Comparison of ENCODE assay signal across 8 mouse cellular contexts in the genomic region with DNA sequence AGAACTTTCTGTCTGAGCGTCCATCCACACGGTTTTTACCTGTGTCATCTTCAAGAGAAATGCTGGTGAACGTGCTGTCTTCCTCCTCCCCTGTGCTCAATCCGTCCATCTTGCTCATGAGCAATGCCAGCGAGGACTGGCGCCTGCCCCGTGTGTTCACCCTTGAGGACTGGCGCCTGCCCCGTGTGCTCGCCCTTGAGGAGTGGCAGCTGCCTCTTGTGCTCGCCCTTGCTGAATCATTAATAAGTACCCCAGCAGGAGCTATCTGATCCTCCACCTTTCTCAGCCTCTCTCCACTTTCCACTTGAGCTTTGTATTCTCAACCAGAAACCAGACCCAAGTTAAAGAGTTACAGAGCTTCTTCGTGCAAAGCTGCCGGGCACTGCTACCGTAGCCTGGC. TPM values are rescaled to one million over a fixed set of nuclear protein-coding genes. Genes with fewer than 3 reads are reported as not detected.
DNase-seq lines count a peak whose midpoint lies in the region; ATAC-seq lines count a peak whose summit lies in the region.

A gene (minus strand): TSS at position 170 of the 400 bp plus-strand sequence.

- 83% methylated on average over 14 of the region's 14 CpGs for WGBS in forebrain, embryonic 15.5 days
- WGBS in hindbrain, embryonic 12.5 days: 77% methylated on average over 14 of the region's 14 CpGs
- 83% methylated on average over 14 of the region's 14 CpGs for WGBS in midbrain, embryonic 13.5 days

- intact Hi-C loops in left cerebral cortex, postnatal 10 days (cut with DNase I): no loop called here

- no peak within 1 kb of the TSS for H3K27ac ChIP-seq in forebrain, embryonic 15.5 days (replicated peaks)
- H3K27ac ChIP-seq in hindbrain, embryonic 12.5 days: no peak within 1 kb of the TSS
- no peak within 1 kb of the TSS for H3K27ac ChIP-seq in midbrain, embryonic 13.5 days

- no peak within 1 kb of the TSS for H3K4me2 ChIP-seq in forebrain, embryonic 15.5 days (replicated peaks)
- H3K4me2 ChIP-seq in hindbrain, embryonic 12.5 days (replicated peaks): no peak within 1 kb of the TSS
- H3K4me2 ChIP-seq in midbrain, embryonic 13.5 days (replicated peaks): no peak within 1 kb of the TSS

- no peak for ATAC-seq in forebrain, embryonic 15.5 days (replicated peaks)
- ATAC-seq in hindbrain, embryonic 12.5 days (ENCODE audit: low FRiP score): no peak
- no peak for ATAC-seq in midbrain, embryonic 13.5 days

- DNase-seq in left cerebral cortex, adult 18-20 months (ENCODE audit: low spot score in 2 of 2): no peak
- no peak for DNase-seq in left cerebral cortex, adult 9 months (ENCODE audit: low spot score in 2 of 2)
- DNase-seq in left cerebral cortex, postnatal 10 days (ENCODE audit: extremely low spot score in 1 of 2, low spot score in 2 of 2): no peak
- DNase-seq in embryo, embryonic 9.5 days (ENCODE audit: extremely low spot score): no peak
- no peak for DNase-seq in testis, postnatal 10 days (ENCODE audit: low spot score)

- no peaks in the 10 kb centered on the region for H3K36me3 ChIP-seq in forebrain, embryonic 15.5 days
- H3K36me3 ChIP-seq in hindbrain, embryonic 12.5 days: no peaks in the 10 kb centered on the region
- H3K36me3 ChIP-seq in midbrain, embryonic 13.5 days: no peaks in the 10 kb centered on the region

- H3K4me3 ChIP-seq in forebrain, embryonic 15.5 days: no peak within 1 kb of the TSS
- H3K4me3 ChIP-seq in hindbrain, embryonic 12.5 days: no peak within 1 kb of the TSS
- H3K4me3 ChIP-seq in midbrain, embryonic 13.5 days (replicated peaks): no peak within 1 kb of the TSS

- no peak within 1 kb of the TSS for H3K9ac ChIP-seq in forebrain, embryonic 15.5 days (replicated peaks)
- no peak within 1 kb of the TSS for H3K9ac ChIP-seq in hindbrain, embryonic 12.5 days
- H3K9ac ChIP-seq in midbrain, embryonic 13.5 days (replicated peaks): no peak within 1 kb of the TSS

- H3K4me1 ChIP-seq in forebrain, embryonic 15.5 days: no peaks in the 10 kb centered on the region
- no peaks in the 10 kb centered on the region for H3K4me1 ChIP-seq in hindbrain, embryonic 12.5 days
- no peaks in the 10 kb centered on the region for H3K4me1 ChIP-seq in midbrain, embryonic 13.5 days (replicated peaks)

- no peaks in the 10 kb centered on the region for H3K27me3 ChIP-seq in forebrain, embryonic 15.5 days
- no peaks in the 10 kb centered on the region for H3K27me3 ChIP-seq in hindbrain, embryonic 12.5 days
- no peaks in the 10 kb centered on the region for H3K27me3 ChIP-seq in midbrain, embryonic 13.5 days

- no peaks in the 10 kb centered on the region for H3K9me3 ChIP-seq in forebrain, embryonic 15.5 days
- H3K9me3 ChIP-seq in hindbrain, embryonic 12.5 days (replicated peaks): no peaks in the 10 kb centered on the region
- H3K9me3 ChIP-seq in midbrain, embryonic 13.5 days: no peaks in the 10 kb centered on the region

RNA-seq across cellular contexts. Expression of the gene that starts here (rescaled TPM):
- total RNA-seq in left cerebral cortex, adult 18-20 months (2021): 100 to 1,000 TPM; 218 to 232 TPM
- 208 and 220 TPM in 2 replicates for polyA plus RNA-seq in forebrain, embryonic 15.5 days (2015; fragmentation: Nextera tagmentation; extraction: Ambion mirVana)
- 161 and 178 TPM in 2 replicates for polyA plus RNA-seq in hindbrain, embryonic 12.5 days (2016; fragmentation: Nextera tagmentation; extraction: Ambion mirVana)
- total RNA-seq in left cerebral cortex, postnatal 10 days (2021): 100 to 1,000 TPM; 302 to 310 TPM
- 212 and 214 TPM in 2 replicates for polyA plus RNA-seq in midbrain, embryonic 13.5 days (2015; fragmentation: Nextera tagmentation; extraction: Ambion mirVana)
